Mouse (Mus musculus) frontal cortex, adult (tissue): ENCODE data around the gene Cdadc1.
A peak's percentile ranks its signal among the peaks of the same experiment; 100 is the strongest.
"Not testable (repeated sequence)": the region's sequence is repeated elsewhere in the genome, so short reads cannot be mapped to it uniquely, and the experiment has no call there.

Experiments
- ATAC-seq: cut with Nextera tagmentation; 2 replicates; pipeline ENCODE4 v1.9.2; 2017; ENCODE audit warnings: mild to moderate bottlenecking, moderate library complexity, mixed read lengths; ENCODE audit not compliant: low TSS enrichment

The Cdadc1 gene

DNA sequence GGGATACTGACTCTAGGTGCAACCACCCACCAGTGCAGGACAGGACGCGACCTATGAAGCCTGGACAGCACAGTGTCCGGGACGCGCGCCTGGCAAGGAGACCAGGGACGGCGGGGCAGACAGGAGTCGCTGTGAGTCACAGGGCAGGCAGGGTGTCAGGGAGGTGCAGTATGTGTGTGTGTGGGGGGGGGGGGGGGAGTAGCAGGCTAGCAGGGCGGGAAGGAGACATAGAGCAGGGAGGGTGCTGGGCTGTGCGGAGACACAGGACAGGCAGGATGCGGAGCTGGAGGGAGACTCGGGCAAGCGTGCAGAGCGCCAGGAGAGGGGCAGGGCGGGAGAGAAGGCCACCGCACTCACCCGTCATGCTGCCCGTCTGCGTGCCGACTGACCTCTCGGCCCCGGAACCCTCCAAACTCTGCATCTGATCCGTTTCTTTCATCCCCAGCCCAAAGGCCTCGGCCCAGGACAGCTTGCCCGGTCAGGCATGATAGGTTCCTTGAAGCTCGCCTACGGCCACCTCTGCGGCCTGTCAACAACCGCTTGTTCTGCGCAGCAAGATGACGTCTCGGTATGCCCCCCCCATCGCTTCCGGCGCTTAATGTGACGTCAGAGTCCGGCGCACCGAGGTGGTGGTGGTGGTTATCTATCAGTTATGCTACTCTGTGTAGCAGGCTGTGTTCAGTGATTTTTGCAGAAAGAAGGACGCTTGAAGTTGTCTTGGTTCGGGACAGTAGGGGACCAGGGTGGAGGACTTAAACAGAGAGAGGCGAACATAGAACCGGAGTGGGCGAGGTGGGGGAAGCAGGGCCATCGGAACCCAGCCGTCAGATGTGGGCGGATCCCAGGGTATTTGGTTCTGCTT is at the start of gene Cdadc1:
Gene Cdadc1 (minus strand): TSS at position 562 of the 862 bp plus-strand sequence.
- ATAC-seq, result peak; percentile 94

DNA sequence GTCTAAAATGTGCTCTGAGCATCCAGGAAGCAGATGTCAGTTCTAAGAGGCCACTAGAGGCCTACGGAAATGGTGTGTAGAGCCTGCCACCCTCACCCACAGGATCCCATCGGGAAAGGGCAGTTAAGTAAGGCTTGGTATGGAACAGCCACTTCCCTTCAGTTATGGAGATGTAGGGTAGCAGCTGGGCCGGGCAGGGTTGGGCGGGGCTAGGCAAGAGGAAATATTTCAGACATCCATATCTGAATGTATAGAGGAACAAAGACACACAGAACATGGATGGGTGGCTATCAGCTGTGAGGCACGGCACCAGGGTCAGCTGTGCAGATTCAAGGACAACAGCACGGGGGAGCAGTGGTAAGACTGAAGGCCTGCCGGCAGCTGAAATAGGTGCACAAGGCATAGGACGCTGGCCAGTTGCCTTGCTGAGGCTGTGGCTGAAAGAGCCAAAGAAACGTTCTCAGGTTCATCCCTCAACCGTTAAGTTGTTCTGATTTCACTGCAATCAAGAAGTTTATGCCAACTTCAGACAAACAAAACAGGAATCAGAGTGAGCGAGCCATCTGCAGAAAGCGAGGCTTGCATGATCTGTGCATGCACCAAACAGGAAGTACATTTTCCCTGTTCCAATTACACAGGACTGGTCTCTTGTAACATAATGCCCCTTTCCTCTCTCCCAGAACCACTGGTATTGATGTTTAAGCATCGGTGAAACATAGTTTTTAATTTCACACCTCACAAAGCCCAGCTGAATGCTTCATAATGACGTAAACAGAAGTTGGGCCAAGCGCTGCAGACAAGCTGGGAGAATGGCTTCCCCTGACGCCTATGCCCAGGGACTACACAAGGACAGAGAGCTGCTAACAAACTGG is 49.3 kb upstream of the Cdadc1 start:
- no peak for ATAC-seq

GRCm38 (mm10) chr14:59644896-59645295 is 47.1 kb upstream of the Cdadc1 start:
- no peak for ATAC-seq

DNA sequence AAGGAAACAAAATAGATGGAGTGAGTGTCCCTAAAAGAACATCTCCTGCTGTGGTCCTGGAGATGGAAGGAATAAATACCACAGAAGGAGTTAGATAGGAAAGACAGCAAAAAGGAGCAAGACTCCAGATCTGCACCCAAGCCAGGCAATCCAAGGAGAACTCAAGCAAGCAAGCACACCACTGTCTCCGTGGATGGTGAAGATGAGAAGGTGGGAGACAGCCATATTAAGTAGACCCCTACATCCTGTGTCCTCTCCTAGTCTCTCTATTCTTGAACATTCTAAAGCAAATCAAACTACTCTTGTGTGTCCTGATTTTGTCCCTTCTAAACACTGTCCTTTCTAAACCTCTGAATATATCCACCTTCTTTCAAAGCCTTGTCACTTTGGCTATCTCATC is 46.4 kb upstream of the Cdadc1 start:
- no peak for ATAC-seq

DNA sequence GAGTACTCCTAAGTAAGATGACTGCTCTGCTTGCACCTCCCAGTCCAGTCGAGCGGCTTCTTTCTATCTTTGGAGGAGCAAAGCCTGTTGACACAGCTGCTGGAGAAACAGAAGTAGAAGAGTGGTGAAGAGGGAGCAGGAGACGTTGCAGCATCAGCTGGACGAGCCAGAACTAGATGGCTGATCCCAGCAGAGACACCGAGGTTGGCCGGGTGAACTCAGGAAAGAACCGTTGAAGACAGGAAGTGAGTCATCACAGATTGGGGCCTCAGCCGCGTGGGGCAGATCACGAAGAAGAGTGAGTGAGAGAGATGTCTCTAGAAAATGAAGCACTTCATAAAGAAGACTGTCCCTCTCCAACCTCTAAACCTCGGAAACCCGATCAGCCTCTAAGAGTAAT is 45.8 kb upstream of the Cdadc1 start:
- no peak for ATAC-seq

DNA sequence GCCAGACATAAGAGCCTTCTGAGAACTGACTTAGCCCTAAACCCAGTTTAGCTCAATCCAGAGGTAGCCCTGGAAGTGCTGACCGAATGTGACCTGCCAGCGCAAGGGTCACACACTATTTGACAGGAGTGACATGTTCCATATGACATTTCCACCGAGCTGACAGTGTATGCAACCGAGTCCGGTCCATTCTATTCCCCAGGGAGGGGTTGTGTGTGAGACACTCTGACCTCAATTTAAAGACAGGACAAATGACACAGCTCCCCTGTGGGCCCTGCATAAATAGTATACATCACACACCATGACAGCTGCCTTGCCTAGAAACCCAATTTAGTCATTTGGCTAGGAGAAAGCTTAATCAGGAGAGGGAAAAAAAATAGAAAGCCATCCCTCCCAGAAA is 44.1 kb upstream of the Cdadc1 start:
- ATAC-seq, result peak; percentile 47; the same call in 1 of the 2 replicates

GRCm38 (mm10) chr14:59638906-59639703 is 41.3 kb upstream of the Cdadc1 start:
- no peak for ATAC-seq

DNA sequence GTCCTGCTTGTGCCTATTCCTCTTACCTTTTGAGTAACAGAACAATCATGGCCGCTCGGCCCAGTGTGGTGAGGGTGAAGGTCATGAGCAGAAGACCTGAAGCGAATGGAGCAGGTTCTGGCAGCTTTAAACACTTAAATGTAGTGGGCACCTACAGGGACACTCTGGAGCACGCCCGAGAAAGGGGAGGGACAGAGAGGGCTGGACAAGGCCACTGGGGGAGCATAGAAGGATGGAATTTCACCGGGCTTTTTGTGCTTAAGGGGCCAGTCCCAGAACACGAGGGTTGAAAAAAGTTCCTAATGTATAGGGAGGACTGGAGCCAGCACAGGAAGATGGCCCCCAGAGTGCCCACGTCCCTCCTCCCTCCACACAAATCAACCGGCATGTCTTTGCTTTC is 36.2 kb upstream of the Cdadc1 start:
- ATAC-seq, result no peak

- no peak for ATAC-seq
These were observed 35.6 kb upstream of the Cdadc1 start for GRCm38 (mm10) chr14:59633295-59633898.

GRCm38 (mm10) chr14:59632067-59632466 is 34.3 kb upstream of the Cdadc1 start:
- no peak for ATAC-seq

- ATAC-seq, result no peak
These were observed 32.3 kb upstream of the Cdadc1 start for GRCm38 (mm10) chr14:59630096-59630495.

DNA sequence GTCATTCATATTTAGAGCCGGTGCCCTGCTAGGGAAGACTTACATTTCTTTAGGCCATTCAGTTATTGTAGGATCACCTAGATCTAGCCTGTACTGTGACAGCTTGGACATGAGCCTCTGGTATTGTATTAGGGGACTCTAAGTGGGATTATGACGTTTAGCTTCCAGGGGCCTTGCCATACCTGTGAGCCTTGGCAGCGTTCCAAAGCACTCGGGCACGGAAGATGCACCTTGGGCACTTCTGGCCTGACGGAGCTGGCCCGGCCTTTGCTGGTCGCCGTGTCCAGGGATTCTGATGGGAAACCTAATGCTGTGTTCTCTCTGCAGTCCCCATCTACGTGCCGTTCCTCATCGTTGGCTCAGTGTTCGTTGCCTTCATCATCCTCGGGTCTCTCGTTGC is 31.5 kb upstream of the Cdadc1 start:
- ATAC-seq, result no peak

DNA sequence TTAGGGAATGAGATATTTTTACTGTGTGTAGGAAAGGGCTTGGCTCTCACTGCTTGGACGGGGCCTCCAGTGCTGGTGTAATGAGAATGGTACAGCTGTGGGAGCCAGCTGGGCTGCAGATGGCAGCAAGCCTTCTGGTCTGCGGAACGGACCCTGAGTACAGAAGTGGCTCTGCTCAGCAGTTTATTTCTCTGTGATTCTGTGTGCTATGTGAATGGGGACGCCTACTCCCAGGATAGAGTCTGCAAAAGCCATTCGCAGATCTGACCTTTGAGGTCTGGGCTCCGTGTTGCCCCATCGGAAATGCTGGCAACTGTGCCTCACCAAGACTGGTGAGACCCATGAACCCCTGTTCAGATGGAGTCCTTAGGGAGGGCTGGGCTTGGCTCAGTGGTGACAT is 30.1 kb upstream of the Cdadc1 start:
- ATAC-seq, result 0 out of 2 replicates have a peak, but pooled peaks have one; percentile 46

GRCm38 (mm10) chr14:59627142-59627680 is 29.5 kb upstream of the Cdadc1 start:
- no peak for ATAC-seq

GRCm38 (mm10) chr14:59626711-59627110 is 29.0 kb upstream of the Cdadc1 start:
- ATAC-seq, result no peak

DNA sequence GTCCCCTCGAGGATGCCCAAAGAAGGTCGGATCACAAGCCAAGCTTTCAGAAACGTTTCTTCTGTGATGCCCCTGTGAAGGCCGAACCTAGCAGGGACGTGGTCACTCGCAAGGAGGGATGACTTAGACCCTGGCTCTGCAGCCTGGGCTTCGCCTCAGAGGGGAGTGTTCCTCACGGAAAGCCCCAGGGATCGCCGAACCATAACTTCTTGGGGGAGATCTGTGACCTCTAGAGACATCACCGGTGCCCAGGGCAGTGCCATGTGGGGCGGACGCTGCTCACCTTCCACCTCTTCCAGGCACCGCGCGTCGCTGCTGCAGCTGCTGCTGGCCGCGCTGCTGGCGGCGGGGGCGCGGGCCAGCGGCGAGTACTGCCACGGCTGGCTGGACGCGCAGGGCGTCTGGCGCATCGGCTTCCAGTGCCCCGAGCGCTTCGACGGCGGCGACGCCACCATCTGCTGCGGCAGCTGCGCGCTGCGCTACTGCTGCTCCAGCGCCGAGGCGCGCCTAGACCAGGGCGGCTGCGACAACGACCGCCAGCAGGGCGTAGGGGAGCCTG is 28.1 kb upstream of the Cdadc1 start:
- peak; percentile 17; the same call in 1 of the 2 replicates for ATAC-seq

GRCm38 (mm10) chr14:59625158-59625805 is 27.5 kb upstream of the Cdadc1 start, which contains the start of gene Shisa2:
Shisa2 (plus strand) TSS chr14:59625308.
- peak; percentile 77 for ATAC-seq

- no peak for ATAC-seq
These were observed 26.6 kb upstream of the Cdadc1 start for GRCm38 (mm10) chr14:59624326-59624885.

GRCm38 (mm10) chr14:59616802-59617201 is 19.0 kb upstream of the Cdadc1 start:
- no peak for ATAC-seq

DNA sequence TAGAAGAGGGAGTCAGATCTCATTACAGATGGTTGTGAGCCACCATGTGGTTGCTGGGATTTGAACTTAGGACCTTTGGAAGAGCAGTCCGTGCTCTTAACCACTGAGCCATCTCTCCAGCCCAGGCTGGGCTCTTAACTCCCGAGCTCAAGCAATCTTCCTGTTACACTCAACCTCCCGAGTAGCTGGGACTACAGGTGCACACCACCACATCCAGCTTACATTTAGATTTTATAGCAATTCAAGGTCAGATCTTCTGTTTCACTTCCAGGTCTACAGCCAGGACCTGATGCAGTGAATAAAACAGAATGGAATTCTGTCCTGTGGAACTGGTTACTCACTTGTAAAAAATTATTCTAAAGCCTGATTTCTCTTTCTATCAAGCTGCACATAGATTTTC is 16.4 kb upstream of the Cdadc1 start:
- ATAC-seq, result not testable (repeated sequence)
